In the genomic region with DNA sequence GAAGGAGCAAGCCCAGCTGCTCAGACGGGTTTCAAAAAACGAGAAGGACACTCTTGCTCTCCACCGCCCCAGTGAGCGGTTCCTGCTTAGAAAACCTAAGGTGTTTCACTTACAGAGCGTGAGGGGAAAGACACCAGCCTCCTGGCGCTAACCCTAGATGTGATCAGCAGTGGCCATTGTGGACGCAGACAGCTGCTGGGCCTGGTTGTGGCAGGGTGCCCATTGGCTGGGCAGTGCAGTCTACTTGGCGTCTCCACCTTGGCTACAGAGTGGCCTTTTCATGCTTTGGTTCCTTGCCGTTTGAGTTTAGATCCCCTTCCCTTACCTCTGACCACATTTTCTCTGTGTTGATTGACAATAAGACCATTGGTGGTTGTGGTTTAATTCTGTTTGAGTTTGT, we compare ENCODE assay signal across 19 mouse cellular contexts. TPM values are rescaled to one million over a fixed set of nuclear protein-coding genes. Genes with fewer than 3 reads are reported as not detected.
DNase-seq lines count a peak whose midpoint lies in the region.
"Had no signal": no experiment of that assay in that cellular context is flagged by ENCODE, and none has a peak within 500 bp of the region (broad histone marks: within the 10 kb centered on the region; RNA-seq: fewer than 3 reads in every experiment).

No protein-coding gene starts in this region.

- DNase-seq in adrenal gland, postnatal 10 days: peak; percentile 46
- DNase-seq in adrenal gland, postnatal 4 days (ENCODE audit: low spot score in 2 of 2): no peak
- DNase-seq in heart, embryonic 10.5 days (ENCODE audit: low spot score): no peak
- no peak for DNase-seq in heart, adult 18-20 months
- peak; percentile 61 for DNase-seq in gastrocnemius, adult 18-20 months (ENCODE audit: low spot score)
- DNase-seq in gastrocnemius, postnatal 36 days: peak; percentile 30 to 38
- no peak for DNase-seq in midbrain, embryonic 10.5 days (ENCODE audit: low spot score)
- DNase-seq in spleen, adult 12 weeks (ENCODE audit: low spot score): no peak
- DNase-seq: adrenal gland, adult 2 months; cerebellum, adult 11-12 months; kidney, adult 8-10 months; kidney, postnatal 14 days; layer of hippocampus, adult 9-11 months; lung, postnatal 4 days; midbrain, embryonic 14.5 days had no signal

- 83% methylated on average over 9 of the region's 9 CpGs for WGBS in heart, embryonic 10.5 days
- WGBS in midbrain, embryonic 10.5 days: 90% methylated on average over 9 of the region's 9 CpGs

- H3K27me3 ChIP-seq in heart, embryonic 10.5 days (ENCODE audit: insufficient read depth, poor library complexity, severe bottlenecking): no peaks in the 10 kb centered on the region
- no peaks in the 10 kb centered on the region for H3K27me3 ChIP-seq in midbrain, embryonic 10.5 days (ENCODE audit: low read depth, poor library complexity, severe bottlenecking)
- H3K27me3 ChIP-seq: CH12.LX; heart, embryonic 15.5 days; limb, embryonic 13.5 days had no signal

- H3K4me1 ChIP-seq in heart, embryonic 10.5 days: no peaks in the 10 kb centered on the region
- no peaks in the 10 kb centered on the region for H3K4me1 ChIP-seq in midbrain, embryonic 10.5 days

- H3K9me3 ChIP-seq in heart, embryonic 10.5 days: no peaks in the 10 kb centered on the region
- no peaks in the 10 kb centered on the region for H3K9me3 ChIP-seq in midbrain, embryonic 10.5 days (replicated peaks)
- H3K9me3 ChIP-seq: heart, embryonic 15.5 days; limb, embryonic 13.5 days; megakaryocyte, embryonic 14.5 days had no signal

- no peaks in the 10 kb centered on the region for H3K36me3 ChIP-seq in heart, embryonic 10.5 days
- H3K36me3 ChIP-seq in midbrain, embryonic 10.5 days: no peaks in the 10 kb centered on the region
- H3K36me3 ChIP-seq: heart, embryonic 15.5 days; limb, embryonic 13.5 days had no signal

- 0 out of 2 replicates have a peak overlapping the region, but pooled peaks have one; percentile 19 for H3K27ac ChIP-seq in heart, embryonic 10.5 days
- no peak overlapping the region for H3K27ac ChIP-seq in midbrain, embryonic 10.5 days (replicated peaks)
- H3K27ac ChIP-seq: heart, embryonic 15.5 days; limb, embryonic 13.5 days had no signal

- H3K4me3 ChIP-seq in heart, embryonic 10.5 days: no peak overlapping the region
- H3K4me3 ChIP-seq in midbrain, embryonic 10.5 days: no peak overlapping the region
- H3K4me3 ChIP-seq: heart, embryonic 15.5 days; limb, embryonic 13.5 days; megakaryocyte, embryonic 14.5 days had no signal

- intact Hi-C loops in gastrocnemius, postnatal 36 days (cut with DNase I): no loop called here

RNA-seq across cellular contexts. Expression of a gene that starts 47.6 kb away (rescaled TPM):
- 10 to 100 TPM; 20.6 to 22.0 TPM for total RNA-seq in adrenal gland, postnatal 10 days (2021)
- total RNA-seq in adrenal gland, postnatal 4 days (2021): 10 to 100 TPM; 14.8 to 15.5 TPM
- polyA plus RNA-seq in heart, embryonic 10.5 days (2016; fragmentation: Nextera tagmentation; extraction: Ambion mirVana): 5.2 and 8.2 TPM in 2 replicates
- total RNA-seq in heart, adult 18-20 months (2021): 10 to 100 TPM; 21.1 to 27.0 TPM
- total RNA-seq in gastrocnemius, adult 18-20 months (2021): 10 to 100 TPM; 11.3 to 12.2 TPM
- total RNA-seq in gastrocnemius, postnatal 36 days (2021): 10 to 100 TPM in 1 of 2 experiments, 1 to 10 TPM in 1; 9.9 to 10.9 TPM
- polyA plus RNA-seq in midbrain, embryonic 10.5 days (2016; fragmentation: Nextera tagmentation; extraction: Ambion mirVana): 4.6 and 5.9 TPM in 2 replicates

Comparison
In these comparisons a context has a peak if more than half of its experiments do, and no peak if none do; other contexts are left out.
1. DNase-seq: peak in adrenal gland, postnatal 10 days (single experiment), gastrocnemius, adult 18-20 months (single experiment) and gastrocnemius, postnatal 36 days (2 of 2); none in adrenal gland, postnatal 4 days (0 of 2), heart, embryonic 10.5 days (single experiment), heart, adult 18-20 months (0 of 2), midbrain, embryonic 10.5 days (single experiment) and spleen, adult 12 weeks (single experiment).